Mouse (Mus musculus) cerebellum, adult 2 months (tissue): Measurements from ENCODE around the gene Acox3. TPM values are rescaled to one million over a fixed set of nuclear protein-coding genes. Genes with fewer than 3 reads are reported as not detected.
A peak's percentile ranks its signal among the peaks of the same experiment; 100 is the strongest.

Experiments used
- DNase-seq, 2 experiments: peaks; one replicate each; pipeline ENCODE4 v3.0.0; 2021
- H3K27ac ChIP-seq: fragments of 200-500 bp; 2 replicates; pipeline ENCODE4 v1.5.1; 2012; ENCODE audit warnings: low read length, control low read depth, inconsistent platforms; ENCODE audit not compliant: insufficient read depth
- H3K27me3 ChIP-seq: fragments of 200-500 bp; 2 replicates; pipeline ENCODE4 v1.6.1; 2012; ENCODE audit warnings: inconsistent platforms, mild to moderate bottlenecking, low read length, moderate library complexity; ENCODE audit not compliant: control insufficient read depth, insufficient read depth
- H3K4me1 ChIP-seq: fragments of 200-500 bp; 2 replicates; pipeline ENCODE4 v1.6.1; 2011; ENCODE audit warnings: low read length; ENCODE audit not compliant: control insufficient read depth, insufficient read depth
- H3K4me3 ChIP-seq: fragments of 200-500 bp; replicated peaks from 2 replicates; pipeline ENCODE3; 2011; ENCODE audit warnings: mild to moderate bottlenecking, low read depth, low read length, control low read depth; ENCODE audit not compliant: insufficient read depth
- CTCF ChIP-seq: fragments of 200-500 bp; IDR thresholded peaks from 2 replicates; pipeline ENCODE4 v1.5.1; 2011; ENCODE audit warnings: low read depth, mild to moderate bottlenecking, control low read depth, low read length, moderate library complexity, borderline replicate concordance; ENCODE audit not compliant: insufficient read depth
- POLR2A ChIP-seq: fragments of 200-500 bp; IDR thresholded peaks from 2 replicates; pipeline ENCODE4 v1.6.1; 2011; ENCODE audit warnings: low read length, control low read depth, borderline replicate concordance; ENCODE audit not compliant: insufficient read depth
- WGBS: fragments of 180-500 bp; shearing (Covaris S2); methylation state at CpG from one replicate; pipeline ENCODE4 v1.1.7; 2018; 5-methylcytosine and 5-hydroxymethylcytosine counted together
- polyA plus RNA-seq: library from polyadenylated mRNA; depleted of rRNA; stranded (reverse); fragments of >200 nt; gene quantifications from 2 replicates; pipeline ENCODE4 v1.2.3, GENCODE M21; 2012

The Acox3 gene
- polyA plus RNA-seq, 1 experiment = 33.7 TPM

DNA sequence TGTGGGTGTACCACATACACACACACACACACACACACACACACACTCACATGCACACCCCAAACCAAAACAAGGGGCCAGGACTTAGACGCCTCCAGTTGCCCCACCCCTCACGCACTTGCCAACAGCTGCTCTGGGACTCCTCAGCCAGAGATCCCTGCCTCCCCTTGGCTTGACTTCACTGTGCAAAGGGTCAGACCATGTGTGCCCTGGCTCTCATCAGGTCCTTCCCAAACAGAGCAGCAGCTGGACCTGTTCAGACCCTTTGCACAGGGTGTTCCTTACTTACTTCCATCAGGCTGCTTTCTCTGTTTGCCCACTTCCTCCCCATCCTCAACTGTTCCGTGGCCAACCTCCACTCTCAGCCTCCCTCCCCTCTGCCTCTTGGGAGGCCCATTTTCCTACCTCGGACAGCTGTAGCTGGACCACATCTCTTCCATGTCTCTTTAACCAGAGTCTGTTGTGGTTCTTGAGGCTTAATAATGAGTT, 42.0 kb downstream of the Acox3 start:
- no peak for DNase-seq
- Histone ChIP-seq H3K4me1 (no peaks in the 10 kb centered on the region), H3K4me3 (no peak overlapping the region), H3K27me3 (no peaks in the 10 kb centered on the region), H3K27ac (no peak overlapping the region)
- 23% methylated on average over 4 of the region's 4 CpGs for WGBS
- TF ChIP-seq POLR2A = no peak
- no peak for TF ChIP-seq CTCF

DNA sequence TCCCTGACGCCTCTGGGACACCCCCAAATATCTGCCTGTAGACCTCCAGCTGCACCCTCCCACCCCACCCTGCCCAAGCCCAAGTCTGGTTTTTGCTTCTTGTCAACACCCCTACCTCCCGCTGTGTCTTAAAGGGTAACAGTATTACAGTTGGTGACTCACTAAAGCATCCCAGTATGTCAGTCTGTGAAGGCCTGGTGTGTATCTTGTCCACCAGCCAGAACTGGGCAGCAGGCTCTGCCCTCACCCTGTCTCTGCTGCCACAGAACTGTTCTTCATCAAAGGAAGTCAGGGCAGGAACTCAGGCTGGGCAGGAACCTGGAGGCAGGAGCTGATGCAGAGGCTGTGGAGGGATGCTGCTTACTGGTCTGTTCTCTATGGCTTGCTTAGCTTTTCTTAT, 43.6 kb downstream of the Acox3 start:
- DNase-seq = no peak
- no peaks in the 10 kb centered on the region for H3K27me3 ChIP-seq
- no peak for TF ChIP-seq CTCF
- TF ChIP-seq POLR2A = no peak
- WGBS = 84% methylated on average over 2 of the region's 2 CpGs
- H3K4me1 ChIP-seq = no peaks in the 10 kb centered on the region
- no peak overlapping the region for H3K4me3 ChIP-seq
- H3K27ac ChIP-seq = no peak overlapping the region

- H3K4me1 ChIP-seq = no peaks in the 10 kb centered on the region
- 58% methylated on average over 7 of the region's 7 CpGs for WGBS
- TF ChIP-seq POLR2A (no peak), CTCF (no peak)
- no peak overlapping the region for H3K27ac ChIP-seq
- H3K27me3 ChIP-seq = no peaks in the 10 kb centered on the region
- DNase-seq = no peak
- H3K4me3 ChIP-seq = no peak overlapping the region
Measured at GRCm38 (mm10) chr5:35627307-35627840, 44.5 kb downstream of the Acox3 start.

DNA sequence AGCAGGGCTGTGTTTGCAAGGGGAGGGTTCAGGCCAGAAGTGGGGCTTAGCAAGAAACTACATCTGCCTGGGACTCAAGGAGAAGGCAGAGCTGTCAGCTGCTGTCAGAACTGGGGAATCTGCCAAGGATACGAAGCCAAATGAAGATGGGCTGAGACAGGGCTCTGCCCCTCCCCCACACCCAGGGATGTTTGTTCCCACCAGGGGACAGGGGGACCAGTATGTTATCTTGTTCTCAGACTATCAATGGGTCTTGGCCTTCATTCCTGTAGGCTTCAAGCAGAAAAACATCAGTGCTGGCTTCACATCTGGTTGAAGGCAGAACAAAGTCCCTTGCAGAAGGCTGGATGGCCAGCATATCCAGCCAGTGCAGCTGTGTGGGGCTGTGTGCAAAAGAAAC, 45.8 kb downstream of the Acox3 start:
- Histone ChIP-seq H3K27ac (no peak overlapping the region), H3K4me1 (no peaks in the 10 kb centered on the region), H3K4me3 (no peak overlapping the region), H3K27me3 (no peaks in the 10 kb centered on the region)
- peak in 1 of 2 experiments; percentile 21 for DNase-seq
- 50% methylated on average over 1 of the region's 1 CpGs for WGBS
- TF ChIP-seq CTCF (no peak), POLR2A (no peak)

DNA sequence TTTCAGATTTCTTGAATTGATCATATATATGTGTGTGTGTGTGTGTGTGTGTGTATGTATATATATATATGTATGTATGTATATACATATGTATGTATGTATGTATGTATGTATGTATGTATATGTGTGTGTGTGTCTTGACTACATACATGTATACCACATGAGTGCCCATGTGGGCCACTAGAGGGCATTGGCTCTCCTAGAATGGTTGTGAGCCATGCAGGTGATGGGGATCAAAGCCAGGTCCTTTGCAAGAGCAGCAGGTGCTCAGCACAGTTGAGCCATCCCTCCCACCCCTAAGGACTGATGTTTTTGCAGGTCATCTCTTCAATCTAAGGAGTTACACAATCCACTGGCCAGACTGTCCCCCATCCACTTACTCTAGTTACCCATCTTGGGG, 46.5 kb downstream of the Acox3 start:
- no peak for DNase-seq

GRCm38 (mm10) chr5:35630706-35631105, 47.9 kb downstream of the Acox3 start:
- H3K27me3 ChIP-seq = no peaks in the 10 kb centered on the region
- DNase-seq = no peak
- WGBS = 42% methylated on average over 1 of the region's 1 CpGs
- H3K4me1 ChIP-seq = no peaks in the 10 kb centered on the region
- no peak overlapping the region for H3K4me3 ChIP-seq
- TF ChIP-seq POLR2A (no peak), CTCF (no peak)
- H3K27ac ChIP-seq = no peak overlapping the region

More for the DNA sequence above, 46.5 kb downstream of the Acox3 start:
- TF ChIP-seq POLR2A (no peak), CTCF (no peak)
- Histone ChIP-seq H3K4me3 (no peak overlapping the region), H3K27ac (no peak overlapping the region), H3K27me3 (no peaks in the 10 kb centered on the region), H3K4me1 (no peaks in the 10 kb centered on the region)

DNA sequence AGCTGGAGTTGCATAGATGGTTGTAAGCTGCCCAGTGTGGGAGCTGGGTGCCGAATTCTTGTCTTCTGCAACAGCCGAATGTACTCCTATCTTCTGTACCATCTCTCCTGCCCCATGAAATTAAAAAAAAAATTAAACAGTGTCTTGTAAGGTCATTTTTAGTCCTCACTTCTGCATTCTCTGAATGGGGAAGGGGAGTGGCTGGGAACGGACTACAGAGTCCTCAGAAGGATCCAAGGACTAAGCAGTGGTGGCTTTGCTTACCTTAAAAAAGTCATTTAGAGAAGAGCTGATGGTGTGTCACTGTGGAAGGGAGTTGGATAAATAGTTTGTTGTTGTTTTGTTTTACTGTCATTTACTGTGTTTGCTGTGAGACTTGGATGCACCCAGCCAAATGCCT, 48.4 kb downstream of the Acox3 start:
- no peak for TF ChIP-seq POLR2A
- TF ChIP-seq CTCF = no peak
- Histone ChIP-seq H3K4me1 (no peaks in the 10 kb centered on the region), H3K4me3 (no peak overlapping the region), H3K27ac (no peak overlapping the region), H3K27me3 (no peaks in the 10 kb centered on the region)
- WGBS = 88% methylated on average over 3 of the region's 3 CpGs
- no peak for DNase-seq

DNA sequence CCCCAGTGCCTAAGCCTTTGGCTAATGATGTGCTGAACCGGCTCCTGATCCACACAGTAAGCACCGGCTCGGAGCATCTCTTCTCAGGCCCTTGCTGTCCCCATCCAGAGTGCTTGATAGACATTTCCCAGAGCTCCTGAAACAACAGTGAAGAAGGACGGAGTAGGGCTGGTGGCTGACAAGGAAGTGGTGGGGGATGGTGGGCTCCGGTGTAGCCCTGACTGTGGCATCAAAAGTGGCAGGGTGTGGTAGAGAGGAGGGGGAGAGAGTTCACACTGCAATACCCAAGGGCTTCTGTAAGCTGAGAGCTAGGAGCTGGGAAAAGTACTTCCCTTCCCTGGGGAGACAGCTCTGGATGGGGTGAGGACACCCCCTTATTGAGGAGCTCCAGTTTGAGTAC, 48.9 kb downstream of the Acox3 start:
- DNase-seq = no peak
- no peaks in the 10 kb centered on the region for H3K27me3 ChIP-seq
- TF ChIP-seq POLR2A (no peak), CTCF (no peak)
- H3K27ac ChIP-seq = no peak overlapping the region
- WGBS = 86% methylated on average over 5 of the region's 5 CpGs
- no peaks in the 10 kb centered on the region for H3K4me1 ChIP-seq
- H3K4me3 ChIP-seq = no peak overlapping the region
